Mouse (Mus musculus) retina, postnatal 7 days (tissue): ENCODE measurements at regions not wholly inside any gene's neighbourhood (a gene's known extent, or its start where the extent isn't known, plus 50 kb on each side); places are given as distances from the start of the nearest gene placed in this dataset.

Experiments used
- DNase-seq: peaks from one replicate; pipeline ENCODE4 v3.0.0-alpha.2; 2012; ENCODE audit warnings: low read depth, low spot score

DNA sequence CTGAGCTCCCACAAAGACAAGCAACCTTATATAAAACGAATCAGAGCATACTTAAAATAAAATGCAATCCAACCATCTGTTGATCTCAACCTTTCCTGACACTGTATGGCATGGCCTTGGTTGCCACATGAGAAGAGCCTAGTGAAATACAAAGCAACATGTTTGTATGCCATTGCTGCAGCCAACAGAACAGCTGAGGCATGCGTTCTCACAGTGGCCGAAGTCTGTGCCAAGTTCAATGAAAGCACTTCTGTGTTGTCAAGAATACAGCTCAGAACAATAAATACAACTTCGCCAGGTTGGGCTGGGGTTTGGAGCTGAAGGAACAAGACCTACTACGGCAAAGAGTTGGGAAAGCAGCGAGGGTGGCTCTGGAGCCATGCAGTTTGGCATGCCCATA is 872.2 kb downstream of the Epha4 start:
- DNase-seq, result no peak

DNA sequence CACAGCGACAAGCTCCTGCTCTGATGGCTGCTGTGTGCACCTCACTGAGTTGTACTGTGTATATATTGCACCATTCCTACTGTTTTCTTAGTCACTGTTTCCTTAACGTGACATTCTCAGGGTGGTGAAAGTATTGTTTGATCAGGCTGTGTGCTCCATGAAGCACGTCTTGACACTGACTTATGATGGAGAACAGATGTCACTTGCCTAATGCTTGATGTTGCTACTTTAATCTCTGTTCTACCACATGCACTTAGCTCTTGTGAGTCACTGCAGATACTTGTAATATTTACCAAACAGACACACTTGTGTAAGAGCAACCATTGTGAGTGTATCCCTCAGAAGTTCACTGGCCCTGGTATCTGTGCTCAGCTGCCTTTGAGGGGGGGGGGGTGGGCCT is 870.0 kb downstream of the Epha4 start:
- DNase-seq, result no peak

- DNase-seq, result no peak
Measured at GRCm38 (mm10) chr1:76654826-76655225, 860.1 kb downstream of the Epha4 start.

DNA sequence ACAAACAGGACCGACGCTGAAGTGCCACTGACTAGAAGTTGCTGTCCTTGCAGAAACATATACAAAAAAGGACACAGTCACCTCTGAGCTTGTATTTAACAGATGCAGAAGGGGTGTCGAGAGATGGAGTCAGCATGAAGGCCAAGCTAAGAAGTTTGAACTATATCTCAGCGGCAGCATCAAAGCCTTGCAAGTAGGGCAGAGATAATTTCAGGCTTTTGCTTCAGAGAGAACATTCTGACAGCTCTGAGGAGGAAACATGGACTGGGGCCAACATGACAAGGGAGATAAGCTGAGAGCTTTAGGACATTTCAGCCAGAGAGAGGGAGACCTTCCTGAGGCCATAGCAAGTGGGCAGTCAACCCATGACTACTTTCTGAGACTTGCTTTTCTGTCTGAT is 856.7 kb downstream of the Epha4 start:
- no peak for DNase-seq

DNA sequence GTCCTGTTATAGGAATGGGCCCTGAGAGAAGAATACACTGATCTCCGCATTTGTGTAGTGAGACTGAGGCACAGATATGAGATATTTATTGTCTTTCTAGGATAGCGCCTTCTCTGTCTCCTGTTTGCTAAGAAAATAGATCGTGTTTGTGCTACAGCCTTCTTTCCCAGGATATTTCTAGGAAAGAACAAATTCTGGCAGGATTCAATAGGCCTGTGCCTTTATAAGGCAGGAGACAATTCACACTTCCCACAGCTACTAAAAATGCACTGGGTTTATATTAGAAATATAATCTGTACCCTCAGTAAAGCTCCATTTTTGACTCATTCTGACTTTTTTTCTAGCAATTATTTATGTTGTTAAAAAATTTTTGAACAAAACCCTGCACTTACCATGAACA is 854.7 kb downstream of the Epha4 start:
- DNase-seq, result no peak

DNA sequence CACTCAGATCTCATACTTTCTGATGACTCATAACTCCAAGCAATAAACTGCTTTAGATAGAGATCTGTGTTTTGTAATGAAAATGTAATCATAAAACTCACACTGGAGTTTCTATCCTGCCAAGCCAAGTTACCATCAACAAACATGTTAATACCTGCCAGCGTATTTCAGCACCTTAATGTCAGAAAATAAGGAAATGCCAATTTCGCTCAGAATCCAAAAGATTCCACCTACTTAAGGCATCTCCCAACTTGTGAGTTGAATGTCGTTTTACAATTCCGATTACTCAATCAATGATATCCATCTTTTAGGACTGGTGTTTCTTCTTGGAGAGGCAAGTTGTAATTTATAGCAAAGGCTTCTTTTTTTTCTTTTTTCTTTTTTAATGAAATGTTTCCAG is 850.5 kb downstream of the Epha4 start:
- no peak for DNase-seq

DNA sequence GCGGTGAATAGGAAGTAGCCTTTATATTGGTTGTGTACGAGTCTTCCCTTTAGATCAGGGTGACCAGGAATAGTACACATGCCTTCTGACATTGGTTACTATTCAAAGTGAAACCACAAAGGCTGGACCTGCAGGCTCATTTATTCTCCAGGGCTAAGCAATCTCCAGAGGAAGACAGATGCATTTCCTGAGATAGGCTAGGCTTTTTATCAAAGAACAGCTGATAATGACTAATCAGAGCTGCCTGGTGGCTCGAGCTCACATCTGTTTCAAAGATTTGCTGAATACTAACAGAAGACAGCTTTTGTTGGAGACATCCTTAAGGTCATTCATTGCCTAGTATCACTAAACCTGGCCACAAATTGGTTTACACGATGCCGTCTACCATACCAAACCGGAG is 838.1 kb downstream of the Epha4 start:
- DNase-seq, result no peak

GRCm38 (mm10) chr1:76705556-76705955 is 809.3 kb downstream of the Epha4 start:
- DNase-seq, result no peak

DNA sequence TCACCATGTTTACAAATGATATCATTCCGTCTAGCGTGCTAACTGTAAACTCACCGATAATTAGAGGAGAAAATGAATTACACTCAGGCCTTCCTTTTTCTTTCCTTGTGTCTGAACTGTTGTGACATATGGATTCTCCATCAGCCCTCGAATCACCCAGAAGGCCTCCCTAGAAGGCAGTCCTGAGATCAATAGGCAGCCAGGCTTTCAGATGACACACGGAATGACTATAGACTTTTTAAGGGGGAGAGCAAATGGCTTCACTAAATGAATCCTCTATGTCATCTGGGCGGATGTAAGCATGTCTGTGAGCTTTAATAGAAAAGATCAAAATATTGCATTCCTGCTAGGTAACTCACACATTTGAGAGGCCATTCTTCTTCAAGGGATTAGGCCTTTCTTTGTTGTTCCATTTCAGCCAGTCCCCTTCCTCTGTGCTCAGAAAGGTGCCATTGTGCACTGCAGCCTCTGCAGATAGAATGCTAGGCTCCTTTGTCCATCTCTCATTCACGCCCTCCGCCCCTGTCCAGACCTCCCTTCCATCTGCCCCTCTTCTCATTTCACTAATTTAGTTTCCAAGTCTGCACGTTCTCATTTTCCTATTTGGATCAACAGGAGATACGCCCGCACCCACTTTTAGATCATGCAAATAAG is 797.1 kb downstream of the Epha4 start:
- DNase-seq, result no peak

DNA sequence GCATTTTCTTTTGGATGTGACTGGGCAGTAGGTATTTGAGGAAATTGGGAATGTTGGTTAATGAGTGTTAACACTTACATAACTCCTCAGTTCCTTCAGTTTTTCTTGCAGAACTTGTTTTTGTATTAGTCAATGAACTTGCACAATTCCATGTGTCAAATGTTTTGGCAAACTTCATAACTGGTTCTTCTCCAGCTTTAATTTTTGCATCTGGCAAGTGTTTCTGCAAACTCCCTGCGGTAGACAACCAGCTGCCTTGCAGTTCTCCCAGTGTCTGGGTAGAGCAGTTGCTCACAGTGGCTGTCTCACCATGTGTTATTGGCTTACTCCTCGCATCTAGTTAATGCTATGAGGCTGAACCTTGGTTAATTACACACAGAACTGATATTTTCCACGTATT is 790.4 kb downstream of the Epha4 start:
- DNase-seq, result no peak

GRCm38 (mm10) chr1:76737003-76737402 is 777.9 kb downstream of the Epha4 start:
- no peak for DNase-seq

GRCm38 (mm10) chr1:76737663-76738062 is 777.2 kb downstream of the Epha4 start:
- no peak for DNase-seq

DNA sequence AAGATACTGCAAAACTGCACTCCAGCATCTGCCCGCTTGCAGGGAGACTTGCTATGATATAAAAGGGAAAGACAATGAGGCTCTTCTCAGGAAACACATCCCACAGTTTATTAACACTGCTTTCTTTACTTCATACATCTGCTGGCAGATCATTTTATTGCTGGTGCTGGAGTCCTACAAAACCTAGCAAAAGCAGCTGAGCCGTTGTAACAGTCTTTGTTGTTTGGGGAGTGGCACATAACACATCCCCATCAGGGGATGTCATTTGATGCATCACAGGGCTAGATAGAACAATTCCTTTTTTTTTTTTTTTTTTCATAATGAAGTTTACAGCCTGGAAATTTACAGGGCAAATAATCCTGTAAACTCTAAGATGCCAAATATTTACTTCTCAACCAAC is 742.2 kb downstream of the Epha4 start:
- DNase-seq, result no peak

- DNase-seq, result no peak
Measured at GRCm38 (mm10) chr1:76786871-76787270, 728.0 kb downstream of the Epha4 start.

DNA sequence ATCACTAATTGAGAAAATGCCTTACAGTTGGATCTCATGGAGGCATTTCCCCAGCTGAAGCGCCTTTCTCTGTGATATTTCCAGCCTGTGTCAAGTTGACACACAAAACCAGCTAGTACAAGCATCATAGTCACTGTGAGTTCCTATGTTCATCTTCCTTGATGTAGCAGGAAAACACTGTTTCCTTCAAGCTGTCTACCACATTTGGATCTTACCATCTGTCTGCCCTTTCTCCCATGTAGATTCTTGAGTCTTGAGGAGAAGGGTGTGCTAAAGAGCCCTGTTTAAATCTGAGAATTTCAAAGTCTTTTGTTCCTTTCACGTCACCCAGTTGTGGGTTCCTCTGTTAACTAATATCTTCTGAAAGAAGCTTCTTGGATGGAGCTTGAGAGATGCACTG is 721.5 kb downstream of the Epha4 start:
- DNase-seq, result no peak

DNA sequence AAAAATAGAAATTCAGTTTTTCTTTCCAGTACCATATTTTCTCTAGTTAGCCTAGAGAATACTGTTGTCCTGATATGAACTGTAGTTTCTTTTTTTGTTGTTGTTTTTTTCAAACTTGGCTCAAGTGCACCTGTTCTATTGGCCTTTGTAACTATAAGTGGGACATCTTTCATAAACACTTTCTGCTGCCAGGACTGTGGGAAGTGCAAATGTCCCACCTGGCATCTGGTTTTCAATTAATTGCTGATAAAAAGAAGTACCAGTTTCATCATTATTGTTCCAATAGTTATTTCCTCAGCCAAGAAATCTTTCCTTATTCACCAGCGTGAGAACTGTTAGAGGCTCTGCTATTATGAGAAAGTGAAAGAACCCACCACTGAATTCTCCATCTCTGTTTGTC is 695.0 kb downstream of the Epha4 start:
- no peak for DNase-seq

GRCm38 (mm10) chr1:76821610-76822009 is 693.3 kb downstream of the Epha4 start:
- DNase-seq, result no peak

GRCm38 (mm10) chr1:76829690-76830089 is 685.2 kb downstream of the Epha4 start:
- DNase-seq, result no peak

GRCm38 (mm10) chr1:76832311-76832710 is 682.6 kb downstream of the Epha4 start:
- DNase-seq, result no peak

GRCm38 (mm10) chr1:76835028-76835683 is 679.7 kb downstream of the Epha4 start:
- no peak for DNase-seq

DNA sequence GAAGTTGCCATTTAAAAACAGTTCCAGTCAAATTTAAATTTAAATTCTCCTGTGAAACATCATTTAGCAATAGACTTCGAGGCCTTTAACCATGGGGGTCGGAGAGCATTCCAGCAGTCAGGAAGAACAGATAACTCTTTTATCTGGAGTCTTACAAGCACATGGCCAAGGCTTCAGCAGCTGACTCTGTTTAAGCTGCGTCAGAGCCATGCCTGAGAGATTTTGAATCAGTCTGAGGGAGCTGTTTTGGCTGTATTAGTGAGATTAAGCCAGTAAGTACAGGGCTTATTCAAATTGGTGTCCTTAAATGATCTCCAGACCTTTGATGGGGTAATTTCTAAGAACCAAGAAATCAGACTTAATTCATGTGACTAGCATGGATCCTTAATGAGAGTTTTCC is 665.5 kb downstream of the Epha4 start:
- DNase-seq, result no peak

DNA sequence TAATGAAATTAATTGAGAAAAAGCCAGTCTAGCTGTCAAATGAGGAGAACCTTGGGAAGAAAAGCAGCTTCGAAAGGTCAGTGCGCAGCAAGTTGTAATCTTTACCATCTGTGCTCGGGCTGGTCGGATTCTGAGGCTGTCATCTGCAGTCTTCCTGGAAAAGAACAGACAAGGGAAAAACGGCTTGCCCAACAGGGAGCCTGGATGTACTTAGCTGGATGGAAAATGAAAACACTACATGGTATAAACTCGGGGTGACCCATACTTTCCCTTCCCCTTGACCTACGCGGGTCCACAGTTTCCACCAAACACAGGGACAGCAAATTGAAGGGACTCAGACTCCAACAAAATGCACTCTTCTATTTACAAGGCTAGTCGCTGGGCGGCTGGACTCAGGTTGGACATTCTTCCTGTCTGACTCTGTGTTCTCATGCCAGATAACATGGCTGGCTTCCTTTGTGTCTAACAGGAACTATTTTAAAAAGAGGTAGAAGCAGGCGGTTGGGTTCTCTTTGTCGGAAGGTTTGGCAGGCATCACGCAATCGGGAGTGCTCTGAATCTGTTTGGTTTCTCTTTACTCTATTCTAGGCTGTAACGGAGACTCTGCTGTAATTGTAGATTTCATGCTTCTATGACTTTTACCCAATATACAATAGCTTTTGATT is 648.5 kb downstream of the Epha4 start:
- no peak for DNase-seq

DNA sequence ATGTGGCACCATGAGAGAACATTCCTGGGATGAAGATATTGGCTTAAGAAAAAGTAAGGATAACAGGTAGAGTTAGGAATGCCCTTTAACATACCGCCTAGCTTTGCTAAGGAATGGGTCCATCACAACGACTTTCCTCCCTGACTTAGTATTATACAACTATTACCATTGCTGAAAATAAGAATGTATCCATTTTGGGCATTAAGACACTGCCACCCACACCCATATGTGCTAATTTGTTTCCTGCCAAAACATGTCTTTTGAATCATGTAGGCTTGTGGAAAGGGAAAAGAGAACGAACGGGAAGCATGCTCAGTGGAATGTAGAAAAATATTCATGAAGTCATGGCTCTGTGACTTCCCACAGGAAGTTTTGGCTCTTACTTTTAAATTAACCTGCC is 641.7 kb downstream of the Epha4 start:
- DNase-seq, result no peak
